ENCODE assay signal across 27 mouse cellular contexts in the genomic region with DNA sequence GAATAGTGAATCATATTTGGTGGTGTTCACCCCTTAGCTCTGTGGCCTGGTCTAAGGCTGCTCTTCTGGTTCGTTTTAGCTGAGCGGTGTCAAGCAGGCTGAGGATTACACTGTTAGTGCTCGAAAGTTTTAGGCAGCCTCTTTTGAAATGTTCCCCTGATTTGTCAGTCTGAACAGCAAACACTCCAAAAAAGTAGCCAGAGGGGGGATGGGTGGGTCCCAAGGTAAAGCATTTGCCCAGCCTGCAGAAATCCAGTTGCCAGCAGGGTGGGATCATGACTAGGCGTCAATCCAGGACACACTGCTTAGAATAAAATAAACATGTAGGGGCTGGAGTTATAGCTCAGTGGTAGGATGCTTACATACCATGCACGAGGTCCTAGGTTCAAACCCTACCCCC. TPM values are rescaled to one million over a fixed set of nuclear protein-coding genes. Genes with fewer than 3 reads are reported as not detected.
DNase-seq lines count a peak whose midpoint lies in the region; ATAC-seq and TF ChIP-seq lines count a peak whose summit lies in the region.
"Had no signal": no experiment of that assay in that cellular context is flagged by ENCODE, and none has a peak within 500 bp of the region (broad histone marks: within the 10 kb centered on the region; RNA-seq: fewer than 3 reads in every experiment).

No protein-coding gene starts in this region.

- no peak overlapping the region for H3K4me2 ChIP-seq in forebrain, embryonic 14.5 days (ENCODE audit: low read length)
- H3K4me2 ChIP-seq: embryonic facial prominence, embryonic 13.5 days; forebrain, embryonic 12.5 days; heart, embryonic 13.5 days; hindbrain, embryonic 14.5 days had no signal

- H3K36me3 ChIP-seq in forebrain, embryonic 14.5 days (ENCODE audit: control insufficient read depth, insufficient read depth, low read length), result no peaks in the 10 kb centered on the region

- no peak overlapping the region for H3K9ac ChIP-seq in forebrain, embryonic 14.5 days (ENCODE audit: low read length)
- H3K9ac ChIP-seq: embryonic facial prominence, embryonic 13.5 days; forebrain, embryonic 12.5 days; heart, embryonic 13.5 days; hindbrain, embryonic 14.5 days had no signal

- TF ChIP-seq CTCF in lung, adult 2 months (IDR thresholded peaks at IDR 0.05; ENCODE audit: insufficient read depth, low read length), result no peak

- H3K4me1 ChIP-seq in lung, adult 2 months (ENCODE audit: control insufficient read depth, insufficient read depth, low read length), result peaks cover 7% of the 10 kb centered on the region; the same call in 1 of the 2 replicates
- no peaks in the 10 kb centered on the region for H3K4me1 ChIP-seq in forebrain, embryonic 14.5 days (ENCODE audit: control insufficient read depth, insufficient read depth, low read length)
- H3K4me1 ChIP-seq: embryonic facial prominence, embryonic 10.5 days; forebrain, embryonic 12.5 days had no signal

- no peak overlapping the region for H3K4me3 ChIP-seq in lung, adult 2 months (replicated peaks; ENCODE audit: extremely low read depth, low read depth, low read length)
- no peak overlapping the region for H3K4me3 ChIP-seq in forebrain, embryonic 14.5 days (ENCODE audit: low read depth, low read length)
- H3K4me3 ChIP-seq: embryonic facial prominence, embryonic 10.5 days; embryonic facial prominence, embryonic 13.5 days; erythroblast, embryonic 14.5 days; forebrain, embryonic 12.5 days; gastrocnemius, adult 2 months; heart, embryonic 13.5 days had no signal

- 58% methylated on average over 5 of the region's 5 CpGs for WGBS in lung, adult 2 months
- 83% methylated on average over 5 of the region's 5 CpGs for WGBS in forebrain, embryonic 14.5 days

- ATAC-seq in forebrain, embryonic 14.5 days, result no peak
- ATAC-seq: CD4-positive, CD25-positive, alpha-beta regulatory T cell, adult 4 months; forebrain, embryonic 16.5 days; hindbrain, postnatal 0 days had no signal

- H3K9me3 ChIP-seq in forebrain, embryonic 14.5 days (replicated peaks; ENCODE audit: control insufficient read depth, low read length), result no peaks in the 10 kb centered on the region
- H3K9me3 ChIP-seq: embryonic facial prominence, embryonic 10.5 days; embryonic facial prominence, embryonic 13.5 days; forebrain, embryonic 12.5 days; heart, embryonic 13.5 days had no signal

- H3K27ac ChIP-seq in forebrain, embryonic 14.5 days (ENCODE audit: low read depth, low read length), result no peak overlapping the region
- H3K27ac ChIP-seq: embryonic facial prominence, embryonic 10.5 days; embryonic facial prominence, embryonic 13.5 days; forebrain, embryonic 12.5 days; gastrocnemius, adult 2 months; heart, embryonic 13.5 days; hindbrain, embryonic 14.5 days; hindbrain, postnatal 0 days had no signal

- peak; percentile 43 for DNase-seq in lung, postnatal 10 days
- DNase-seq in lung, adult 2 months, result no peak
- peak; percentile 28 for DNase-seq in lung, postnatal 14 days
- DNase-seq in lung, postnatal 4 days, result peak; percentile 28 to 33
- DNase-seq in layer of hippocampus, postnatal 14 days (ENCODE audit: low spot score in 2 of 2), result no peak
- no peak for DNase-seq in forebrain, embryonic 14.5 days (ENCODE audit: low spot score)
- DNase-seq: adrenal gland, adult 2 months; adrenal gland, postnatal 14 days; cerebellum, adult 11-12 months; cerebellum, adult 8-10 months; cerebellum, postnatal 10 days; cerebellum, postnatal 36 days; embryo, embryonic 11 days; gastrocnemius, adult 2 months; gastrocnemius, postnatal 14 days; heart, adult 18-20 months; heart, postnatal 14 days; heart, postnatal 4 days had no signal

- no peak for TF ChIP-seq POLR2A in lung, adult 2 months (IDR thresholded peaks at IDR 0.05; ENCODE audit: borderline replicate concordance, extremely low read depth, low read depth, low read length)

- H3K27me3 ChIP-seq in forebrain, embryonic 14.5 days (replicated peaks; ENCODE audit: control insufficient read depth, insufficient read depth, low read length), result no peaks in the 10 kb centered on the region
- H3K27me3 ChIP-seq: embryonic facial prominence, embryonic 13.5 days; forebrain, embryonic 12.5 days; heart, embryonic 13.5 days had no signal

RNA-seq across cellular contexts. Expression of gene Scarb2, which starts 33.8 kb away (rescaled TPM):
- polyA plus RNA-seq in lung, adult 2 months (2012; rRNA removed), result 55.1 and 59.1 TPM in 2 replicates
- total RNA-seq in layer of hippocampus, postnatal 14 days (2021), result 10 to 100 TPM; 88.0 to 93.8 TPM
- 23.9 and 26.0 TPM in 2 replicates for polyA plus RNA-seq in forebrain, embryonic 14.5 days (2014; fragmentation: Nextera tagmentation; extraction: Ambion mirVana)

RNA-seq across cellular contexts. Expression of gene Nup54, which starts 37.8 kb away (rescaled TPM):
- 10.5 and 13.2 TPM in 2 replicates for polyA plus RNA-seq in lung, adult 2 months (2012; rRNA removed)
- 10 to 100 TPM; 30.2 to 33.8 TPM for total RNA-seq in layer of hippocampus, postnatal 14 days (2021)
- polyA plus RNA-seq in forebrain, embryonic 14.5 days (2014; fragmentation: Nextera tagmentation; extraction: Ambion mirVana), result 55.4 and 63.2 TPM in 2 replicates

Comparison
In these comparisons a context has a peak if more than half of its experiments do, and no peak if none do; other contexts are left out.
1. DNase-seq: peak in lung, postnatal 10 days (single experiment), lung, postnatal 14 days (single experiment) and lung, postnatal 4 days (2 of 2); none in lung, adult 2 months (single experiment), layer of hippocampus, postnatal 14 days (0 of 2) and forebrain, embryonic 14.5 days (single experiment).